Mouse (Mus musculus): ENCODE data around the gene Dph1. TPM values are rescaled to one million over a fixed set of nuclear protein-coding genes. Genes with fewer than 3 reads are reported as not detected.
A peak's percentile ranks its signal among the peaks of the same experiment; 100 is the strongest.

The Dph1 gene
- polyA plus RNA-seq, 1 experiment from 2014 or later: 16.6 TPM

DNA sequence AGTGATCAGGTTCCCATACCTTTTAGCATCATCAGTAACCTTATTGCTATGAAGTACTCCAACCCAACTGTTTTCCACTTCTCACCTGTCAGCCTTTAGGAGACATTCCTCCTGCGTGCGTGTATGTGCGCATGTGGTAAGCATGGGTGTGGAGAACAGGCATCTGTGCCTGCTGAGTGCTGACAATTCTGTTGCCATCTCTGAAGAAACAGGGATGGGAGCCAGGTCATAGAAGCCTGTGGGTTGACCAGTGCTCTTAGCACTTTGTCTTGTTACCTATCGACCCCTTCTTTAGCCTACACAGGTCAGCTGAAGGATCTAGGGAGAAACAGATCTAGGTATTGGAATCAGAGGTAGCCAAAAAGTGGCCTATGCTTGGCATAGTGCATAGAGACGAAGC lies 57.6 kb downstream of the Dph1 start:
- H3K4me1 ChIP-seq: peaks cover 15% of the 10 kb centered on the region
- ATAC-seq (ENCODE audit: low FRiP score): no peak

DNA sequence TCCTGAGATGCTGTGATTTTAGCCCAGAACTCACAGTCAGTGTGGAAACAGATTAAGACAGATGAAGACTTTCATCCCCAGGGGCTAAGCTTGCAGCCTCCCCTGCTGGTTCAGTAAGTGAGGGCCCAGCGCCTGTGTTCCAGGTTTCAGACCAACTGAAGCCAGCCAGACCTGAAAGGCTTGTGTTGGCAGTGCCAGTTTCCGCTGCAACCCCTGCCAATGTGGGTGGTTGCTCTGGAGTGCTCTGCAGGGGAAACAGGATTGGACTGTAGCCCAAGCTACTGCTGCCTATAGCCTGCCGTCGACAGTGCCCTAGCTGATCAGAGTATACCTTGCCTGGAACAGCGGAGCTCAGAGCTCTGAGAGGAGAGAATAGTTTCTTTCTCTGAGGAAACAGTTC lies 58.8 kb downstream of the Dph1 start:
- Histone ChIP-seq H3K27ac (no peak overlapping the region), H3K36me3 (replicated peaks) (no peaks in the 10 kb centered on the region), H3K4me3 (replicated peaks) (no peak overlapping the region), H3K9ac (no peak overlapping the region), H3K4me1 (peaks cover 15% of the 10 kb centered on the region), H3K4me2 (no peak overlapping the region), H3K27me3 (no peaks in the 10 kb centered on the region), H3K9me3 (no peaks in the 10 kb centered on the region)
- 80% methylated on average over 5 of the region's 5 CpGs for WGBS
- no peak for ATAC-seq (ENCODE audit: low FRiP score)

More for the DNA sequence above, 57.6 kb downstream of the Dph1 start:
- H3K9ac ChIP-seq: no peak overlapping the region
- WGBS: 88% methylated on average over 5 of the region's 5 CpGs
- no peaks in the 10 kb centered on the region for H3K36me3 ChIP-seq (replicated peaks)
- no peak overlapping the region for H3K4me2 ChIP-seq
- peak overlapping the region; percentile 50; the same call in 1 of the 2 replicates for H3K27ac ChIP-seq
- no peaks in the 10 kb centered on the region for H3K27me3 ChIP-seq
- no peak overlapping the region for H3K4me3 ChIP-seq (replicated peaks)
- no peaks in the 10 kb centered on the region for H3K9me3 ChIP-seq

DNA sequence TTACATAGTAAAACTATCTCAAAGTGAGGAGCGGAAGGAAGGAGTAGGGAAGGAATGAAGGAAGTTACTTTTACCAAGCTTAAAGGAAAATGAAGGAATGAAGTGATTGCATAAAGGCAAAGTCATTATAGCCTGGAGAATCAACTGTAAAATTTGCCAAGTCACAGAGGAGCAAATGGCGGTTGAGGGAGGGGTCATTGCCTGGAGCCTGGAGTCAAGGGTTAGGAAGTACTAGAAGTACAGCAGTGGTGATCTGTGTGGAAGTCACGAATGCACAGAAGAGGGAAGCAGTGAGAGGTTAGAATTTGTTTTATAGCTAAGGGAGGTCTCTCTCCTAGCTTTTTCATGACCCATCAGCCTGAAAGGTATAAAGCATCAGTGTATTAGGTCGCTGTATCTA lies 59.7 kb downstream of the Dph1 start:
- no peak for ATAC-seq (ENCODE audit: low FRiP score)
- Histone ChIP-seq H3K9me3 (no peaks in the 10 kb centered on the region), H3K4me3 (replicated peaks) (no peak overlapping the region), H3K36me3 (replicated peaks) (no peaks in the 10 kb centered on the region), H3K9ac (no peak overlapping the region), H3K4me2 (no peak overlapping the region), H3K4me1 (peaks cover 15% of the 10 kb centered on the region), H3K27ac (no peak overlapping the region), H3K27me3 (no peaks in the 10 kb centered on the region)
- WGBS: 85% methylated on average over 4 of the region's 4 CpGs

DNA sequence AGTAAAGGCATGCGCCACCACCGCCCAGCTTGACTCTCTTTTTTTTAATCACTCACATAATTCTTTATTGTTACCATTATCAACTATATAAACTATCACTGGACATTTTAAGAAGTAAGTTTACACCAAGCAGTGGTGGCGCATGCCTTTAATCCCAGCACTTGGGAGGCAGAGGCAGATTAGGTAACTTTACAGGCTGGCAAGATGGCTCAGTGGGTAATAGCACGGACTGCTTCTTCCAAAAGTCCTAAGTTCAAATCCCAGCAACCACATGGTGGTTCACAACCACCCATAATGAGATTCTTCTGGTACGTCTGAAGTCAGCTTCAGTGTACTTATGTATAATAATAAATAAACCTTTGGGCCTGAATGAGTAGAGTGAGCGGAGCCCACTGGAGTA lies 61.6 kb downstream of the Dph1 start:
- H3K27me3 ChIP-seq: no peaks in the 10 kb centered on the region
- no peak overlapping the region for H3K4me3 ChIP-seq (replicated peaks)
- WGBS: 98% methylated on average over 6 of the region's 6 CpGs
- no peak for ATAC-seq (ENCODE audit: low FRiP score)
- no peak overlapping the region for H3K9ac ChIP-seq
- no peak overlapping the region for H3K4me2 ChIP-seq
- no peaks in the 10 kb centered on the region for H3K9me3 ChIP-seq
- peaks cover 12% of the 10 kb centered on the region for H3K4me1 ChIP-seq
- H3K36me3 ChIP-seq (replicated peaks): no peaks in the 10 kb centered on the region
- no peak overlapping the region for H3K27ac ChIP-seq

MicroRNA genes within 50 kb of the gene (microRNA counts, 519-probe panel; counts per million panel counts)
- 4,065 counts per million, percentile 48 among the panel's probes with 10 or more counts for microRNA mmu-miR-132
- not detected for microRNA mmu-miR-212

Small RNAs within 50 kb of the gene (microRNA-seq; reads per million reads assigned to microRNA genes)
- 180 reads per million, percentile 56 among the genes with 10 or more reads in this experiment for gene Mir132
- 22.8 reads per million, percentile 35 among the genes with 10 or more reads in this experiment for gene Mir212

Other genes with a start within 250 kb of the Dph1 start
- 3.2 and 4.4 TPM in 2 replicates for gene Hic1, start 21.7 kb downstream of the Dph1 start, polyA plus RNA-seq (2016; fragmentation: Nextera tagmentation; extraction: Ambion mirVana)
- gene Ovca2, start 12.4 kb downstream of the Dph1 start, polyA plus RNA-seq (2016; fragmentation: Nextera tagmentation; extraction: Ambion mirVana): 24.3 and 25.3 TPM in 2 replicates
- gene Rtn4rl1, start 2.5 kb upstream of the Dph1 start, polyA plus RNA-seq (2016; fragmentation: Nextera tagmentation; extraction: Ambion mirVana): 1.7 and 1.8 TPM in 2 replicates
- 140 and 160 TPM in 2 replicates for gene Rpa1, start 157.1 kb upstream of the Dph1 start, polyA plus RNA-seq (2016; fragmentation: Nextera tagmentation; extraction: Ambion mirVana)
- 20.0 and 21.0 TPM in 2 replicates for gene Smyd4, start 157.2 kb upstream of the Dph1 start, polyA plus RNA-seq (2016; fragmentation: Nextera tagmentation; extraction: Ambion mirVana)
- gene Serpinf1, start 231.5 kb upstream of the Dph1 start, polyA plus RNA-seq (2016; fragmentation: Nextera tagmentation; extraction: Ambion mirVana): 35.8 and 44.7 TPM in 2 replicates
- not detected in 2 replicates for gene Serpinf2, start 248.3 kb upstream of the Dph1 start, polyA plus RNA-seq (2016; fragmentation: Nextera tagmentation; extraction: Ambion mirVana)